Mouse (Mus musculus) cortical plate, adult 2 months (tissue): ENCODE measurements around the gene Hoxa11.

Experiments
- CTCF ChIP-seq: fragments of 200-500 bp; IDR thresholded peaks from 2 replicates; pipeline ENCODE4 v1.5.1; 2011; ENCODE audit warnings: mild to moderate bottlenecking, control low read depth, low read length; ENCODE audit not compliant: insufficient read depth; ENCODE audit errors: extremely low read depth
- POLR2A ChIP-seq: fragments of 200-500 bp; IDR thresholded peaks from 2 replicates; pipeline ENCODE4 v1.6.1; 2011; ENCODE audit warnings: mild to moderate bottlenecking, low read length, control low read depth; ENCODE audit not compliant: insufficient read depth; ENCODE audit errors: extremely low read depth

- no peak for TF ChIP-seq CTCF
- no peak for TF ChIP-seq POLR2A
These were observed 6.6 kb upstream of the Hoxa11 start for GRCm38 (mm10) chr6:52252016-52252774.
